Mouse (Mus musculus) WW6 (cell line): ENCODE data around the gene Grin2b.
"Not testable (repeated sequence)": the region's sequence is repeated elsewhere in the genome, so short reads cannot be mapped to it uniquely, and the experiment has no call there.

ENCODE experiments used
- DNase-seq: peaks from one replicate; pipeline ENCODE4 v3.0.0-alpha.2; 2013; ENCODE audit warnings: low read depth, low spot score

Gene Grin2b

GRCm38 (mm10) chr6:135700717-135701345, 472.5 kb downstream of the Grin2b start:
- DNase-seq = no peak

DNA sequence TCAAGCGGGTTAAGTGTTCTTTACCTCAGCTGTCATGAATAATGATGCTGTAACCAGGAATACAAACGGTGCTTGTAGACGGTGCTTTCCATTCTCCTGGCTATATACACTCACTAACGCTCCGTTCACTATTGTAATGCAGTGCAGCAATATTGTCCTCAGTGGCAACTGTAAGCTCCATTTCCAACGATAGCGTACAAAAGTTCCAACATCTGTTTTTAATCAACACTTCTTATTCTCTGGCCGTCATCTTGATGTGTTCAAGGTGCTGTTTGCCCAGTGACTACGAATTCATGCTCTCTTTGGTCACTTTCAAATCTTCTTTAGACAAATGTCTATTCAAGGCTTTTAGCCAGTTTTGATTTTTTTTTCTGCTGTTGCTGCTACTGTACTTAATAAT, 480.8 kb downstream of the Grin2b start:
- DNase-seq = no peak

- no peak for DNase-seq
Observed at GRCm38 (mm10) chr6:135691561-135691960, 481.8 kb downstream of the Grin2b start.

GRCm38 (mm10) chr6:135687926-135688325, 485.4 kb downstream of the Grin2b start:
- DNase-seq = no peak

DNA sequence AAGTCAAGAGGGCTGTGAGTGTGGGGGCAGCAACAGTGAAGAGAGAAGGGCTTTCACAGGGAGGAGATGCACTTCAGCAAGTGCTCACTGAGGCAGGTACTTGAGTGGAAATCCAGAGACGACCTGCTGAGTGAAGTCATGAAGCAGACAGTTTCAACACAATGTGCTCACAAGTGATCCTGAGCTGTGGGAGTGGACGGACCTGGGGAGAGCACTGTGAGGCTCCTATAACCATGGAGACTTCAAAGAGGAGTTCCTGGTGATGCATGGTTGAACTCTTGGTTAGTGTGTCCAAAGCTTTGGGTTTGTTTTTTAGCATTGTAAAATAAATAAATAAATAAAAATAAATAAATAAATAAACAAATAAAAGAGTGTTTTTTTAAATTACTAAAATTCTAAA, 489.1 kb downstream of the Grin2b start:
- DNase-seq = no peak

- DNase-seq = not testable (repeated sequence)
Observed at GRCm38 (mm10) chr6:135681423-135681822, 491.9 kb downstream of the Grin2b start.

- no peak for DNase-seq
Observed at GRCm38 (mm10) chr6:135680105-135680710, 493.1 kb downstream of the Grin2b start.

DNA sequence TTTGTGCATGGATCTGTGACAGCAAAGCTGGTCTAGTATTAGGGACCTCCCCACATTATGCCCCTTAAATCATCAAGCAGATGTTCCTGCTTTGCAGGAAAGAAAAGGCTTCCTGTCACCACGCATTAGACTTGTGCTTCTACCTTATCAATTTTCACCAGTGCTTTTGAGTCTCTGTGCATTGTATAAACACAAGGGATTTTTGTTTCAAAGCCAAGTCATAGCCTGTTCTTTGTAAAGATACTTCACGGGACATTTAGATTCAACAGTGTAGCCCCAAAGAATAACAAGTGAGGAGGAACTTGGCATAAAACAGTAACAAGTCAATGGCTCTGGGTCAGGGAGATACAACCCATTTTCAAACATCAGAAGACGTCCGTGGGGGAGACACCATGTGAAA, 498.9 kb downstream of the Grin2b start:
- DNase-seq = no peak

DNA sequence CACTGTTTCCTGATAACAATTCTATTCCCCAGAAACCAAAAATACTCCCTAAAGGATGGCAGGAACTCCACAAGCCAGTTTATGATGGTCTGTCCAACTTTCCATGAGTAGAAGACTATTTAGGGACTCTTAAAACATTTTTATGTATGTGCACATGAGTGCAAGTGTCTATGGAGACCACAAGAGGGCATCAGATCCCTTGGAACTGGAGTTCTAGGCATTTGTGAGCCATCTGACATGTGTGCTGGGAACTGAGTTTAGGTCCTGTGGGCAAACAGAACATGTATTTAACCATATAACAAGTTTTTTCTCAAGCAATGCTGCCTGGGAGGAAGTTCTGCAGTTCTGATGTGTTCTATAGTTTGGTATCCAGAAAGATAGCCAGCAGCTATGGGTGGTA, 501.3 kb downstream of the Grin2b start:
- DNase-seq = no peak
